12 mouse cellular contexts compared by ENCODE assay signal in the genomic region with DNA sequence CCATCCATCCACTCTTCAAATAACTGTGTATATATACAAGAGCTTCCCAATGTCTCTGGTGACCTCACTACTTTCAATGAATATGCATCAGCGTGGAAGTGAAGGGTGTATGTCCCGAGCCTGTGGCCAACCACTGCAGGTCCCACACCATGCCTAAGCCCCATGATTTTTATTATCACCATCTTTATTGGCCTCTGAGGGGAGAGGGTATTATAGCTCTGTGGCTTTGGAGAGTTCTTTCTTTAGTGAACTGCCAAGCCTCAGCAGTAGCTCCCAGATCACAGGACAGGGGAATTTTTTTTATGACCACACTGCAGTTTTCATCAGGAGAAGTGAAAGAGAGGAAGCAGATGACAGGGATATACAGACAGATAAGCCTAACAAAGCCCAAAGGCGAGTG.
DNase-seq lines count a peak whose midpoint lies in the region; ATAC-seq lines count a peak whose summit lies in the region.
"Had no signal": no experiment of that assay in that cellular context is flagged by ENCODE, and none has a peak within 500 bp of the region (broad histone marks: within the 10 kb centered on the region; RNA-seq: fewer than 3 reads in every experiment).

No protein-coding gene starts in this region.

- intact Hi-C loops in heart, postnatal 10 days (cut with DNase I), result no loop called here

- H3K9ac ChIP-seq in heart, embryonic 16.5 days (ENCODE audit: low read length), result peak overlapping the region; percentile 3; the same call in 1 of the 2 replicates
- H3K9ac ChIP-seq in midbrain, embryonic 13.5 days (replicated peaks), result 0 out of 2 replicates have a peak overlapping the region, but pooled peaks have one; percentile 7

- no peaks in the 10 kb centered on the region for H3K27me3 ChIP-seq in heart, embryonic 16.5 days (ENCODE audit: control insufficient read depth, insufficient read depth, low read length)
- no peaks in the 10 kb centered on the region for H3K27me3 ChIP-seq in midbrain, embryonic 13.5 days

- DNase-seq in heart, postnatal 10 days, result no peak
- no peak for DNase-seq in Muller cell, postnatal 12 days (ENCODE audit: inconsistent ontology term)
- DNase-seq in urinary bladder, postnatal 10 days (ENCODE audit: low spot score), result no peak
- no peak for DNase-seq in left cerebral cortex, adult 8-10 months (ENCODE audit: low spot score in 2 of 2)
- DNase-seq: cerebellum, adult 11-12 months; kidney, adult 11 months; thymus, postnatal 36 days had no signal

- WGBS in heart, embryonic 16.5 days, result 60% methylated on average over 3 of the region's 3 CpGs
- WGBS in midbrain, embryonic 13.5 days, result 56% methylated on average over 3 of the region's 3 CpGs

- no peaks in the 10 kb centered on the region for H3K36me3 ChIP-seq in heart, embryonic 16.5 days (ENCODE audit: control insufficient read depth, insufficient read depth)
- no peaks in the 10 kb centered on the region for H3K36me3 ChIP-seq in midbrain, embryonic 13.5 days

- H3K4me1 ChIP-seq in heart, embryonic 16.5 days (ENCODE audit: control insufficient read depth, insufficient read depth, low read length), result peaks cover 18% of the 10 kb centered on the region
- H3K4me1 ChIP-seq in midbrain, embryonic 13.5 days (replicated peaks), result peaks cover 28% of the 10 kb centered on the region

- peak overlapping the region; percentile 74 for H3K27ac ChIP-seq in heart, embryonic 16.5 days (ENCODE audit: low read length)
- H3K27ac ChIP-seq in midbrain, embryonic 13.5 days, result peak overlapping the region; percentile 78

- H3K4me3 ChIP-seq in heart, embryonic 16.5 days (ENCODE audit: low read length), result no peak overlapping the region
- H3K4me3 ChIP-seq in midbrain, embryonic 13.5 days (replicated peaks), result no peak overlapping the region

- no peak for ATAC-seq in heart, embryonic 16.5 days (replicated peaks; ENCODE audit: extremely low read depth, insufficient read depth, low FRiP score)
- peak; percentile 51 for ATAC-seq in common myeloid progenitor, adult 5-6 weeks (replicated peaks; ENCODE audit: low read depth, poor library complexity, severe bottlenecking)
- ATAC-seq in hematopoietic stem cell, adult 5-6 weeks (replicated peaks in 1 of 2; ENCODE audit: insufficient read depth in 1 of 2, low FRiP score in 2 of 2, low TSS enrichment in 1 of 2, low read depth in 1 of 2, poor library complexity in 2 of 2, severe bottlenecking in 2 of 2), result peak; percentile 30 to 34; a peak in 3 of 4 replicates
- ATAC-seq in midbrain, embryonic 13.5 days, result 0 out of 2 replicates have a peak, but pooled peaks have one; percentile 29
- ATAC-seq: activated CD4-positive, CD25-positive, alpha-beta regulatory T cell, adult 4 months had no signal

- H3K4me2 ChIP-seq in heart, embryonic 16.5 days (ENCODE audit: low read depth, low read length), result peak overlapping the region; percentile 27; the same call in 1 of the 2 replicates
- H3K4me2 ChIP-seq in midbrain, embryonic 13.5 days (replicated peaks), result no peak overlapping the region; the same call in 1 of the 2 replicates

- no peaks in the 10 kb centered on the region for H3K9me3 ChIP-seq in heart, embryonic 16.5 days (replicated peaks; ENCODE audit: control insufficient read depth, low read length)
- H3K9me3 ChIP-seq in midbrain, embryonic 13.5 days, result no peaks in the 10 kb centered on the region
